Mouse (Mus musculus) ES-Bruce4 (cell line): Measurements from ENCODE around the gene Slc5a5. TPM values are rescaled to one million over a fixed set of nuclear protein-coding genes. Genes with fewer than 3 reads are reported as not detected.

Experiments used
- H3K27ac ChIP-seq: 2 replicates; pipeline ENCODE4 v1.5.1; 2012; ENCODE audit warnings: low read length, inconsistent platforms; ENCODE audit not compliant: insufficient read depth
- H3K27me3 ChIP-seq: 2 replicates; pipeline ENCODE4 v1.6.1; 2012; ENCODE audit warnings: mild to moderate bottlenecking, low read length, inconsistent platforms; ENCODE audit not compliant: control insufficient read depth, poor library complexity, insufficient read depth, severe bottlenecking
- H3K36me3 ChIP-seq: 2 replicates; pipeline ENCODE4 v1.6.1; 2012; ENCODE audit warnings: inconsistent platforms, mild to moderate bottlenecking, low read length, moderate library complexity; ENCODE audit not compliant: control insufficient read depth, poor library complexity, insufficient read depth, severe bottlenecking
- H3K4me1 ChIP-seq: one replicate; pipeline ENCODE4 v1.8.1; 2011; ENCODE audit warnings: low read length; ENCODE audit not compliant: control insufficient read depth, insufficient read depth
- H3K4me3 ChIP-seq: 2 replicates; pipeline ENCODE4 v1.5.1; 2011; ENCODE audit warnings: low read depth, mild to moderate bottlenecking, low read length
- H3K9ac ChIP-seq: 2 replicates; pipeline ENCODE4 v1.6.1; 2012; ENCODE audit warnings: low read depth, mild to moderate bottlenecking, inconsistent platforms; ENCODE audit not compliant: poor library complexity, severe bottlenecking
- H3K9me3 ChIP-seq: replicated peaks from 2 replicates; pipeline ENCODE4 v1.6.1; 2012; ENCODE audit warnings: mild to moderate bottlenecking, low read length, inconsistent platforms; ENCODE audit not compliant: control insufficient read depth, poor library complexity, insufficient read depth, severe bottlenecking
- CTCF ChIP-seq: IDR thresholded peaks from one replicate; pipeline ENCODE4 v1.8.1; 2011; ENCODE audit warnings: low read depth, low read length
- EP300 ChIP-seq: IDR thresholded peaks from 2 replicates; pipeline ENCODE4 v1.6.1; 2011; ENCODE audit warnings: low read depth, low read length; ENCODE audit not compliant: insufficient read depth
- POLR2A ChIP-seq: IDR thresholded peaks from one replicate; pipeline ENCODE4 v1.8.1; 2011; ENCODE audit warnings: low read length; ENCODE audit not compliant: insufficient read depth
- polyA plus RNA-seq: library from polyadenylated mRNA; stranded (reverse); fragments of >200 nt; gene quantifications from 2 replicates; pipeline ENCODE4 v1.2.4, GENCODE M21; 2011; ENCODE audit warnings: low read depth; ENCODE audit not compliant: missing spikeins, insufficient read depth, insufficient read length

The Slc5a5 gene
- polyA plus RNA-seq, 1 experiment, result 13.3 TPM

- Histone ChIP-seq H3K4me3 (peak overlapping the region; percentile 29; the same call in 1 of the 2 replicates), H3K27me3 (peaks cover 3% of the 10 kb centered on the region; the same call in 1 of the 2 replicates), H3K36me3 (no peaks in the 10 kb centered on the region), H3K9me3 (no peaks in the 10 kb centered on the region), H3K9ac (no peak overlapping the region), H3K27ac (no peak overlapping the region), H3K4me1 (peaks cover 7% of the 10 kb centered on the region)
- TF ChIP-seq EP300, result no peak
- no peak for TF ChIP-seq CTCF
- TF ChIP-seq POLR2A, result no peak
Measured at GRCm38 (mm10) chr8:70887669-70888068, 4.9 kb downstream of the Slc5a5 start.

DNA sequence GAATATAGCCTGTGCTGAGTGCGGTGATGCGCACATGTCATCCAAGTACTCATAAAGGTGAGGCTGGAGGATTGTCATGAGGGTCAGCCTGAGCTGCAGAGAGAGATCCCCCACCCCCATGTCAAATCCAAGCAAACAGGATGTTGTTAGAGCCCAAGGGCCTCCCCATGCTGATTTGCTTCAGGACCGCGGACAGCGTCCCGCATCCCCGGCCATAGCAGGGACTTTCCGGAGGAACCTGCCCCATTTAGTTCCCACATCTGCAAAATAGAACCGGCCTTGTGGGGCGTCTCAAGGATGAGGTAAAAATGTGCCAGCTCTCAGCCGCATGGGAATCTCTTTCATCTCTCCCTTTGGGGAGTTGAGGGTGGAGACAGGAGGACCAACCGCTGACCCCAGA is 6.9 kb downstream of the Slc5a5 start:
- TF ChIP-seq POLR2A (no peak), EP300 (peak; percentile 57; the same call in 1 of the 2 replicates)
- H3K36me3 ChIP-seq, result no peaks in the 10 kb centered on the region
- no peak overlapping the region for H3K9ac ChIP-seq
- H3K9me3 ChIP-seq, result no peaks in the 10 kb centered on the region
- peaks cover 7% of the 10 kb centered on the region for H3K4me1 ChIP-seq
- no peaks in the 10 kb centered on the region for H3K27me3 ChIP-seq
- no peak overlapping the region for H3K4me3 ChIP-seq
- H3K27ac ChIP-seq, result no peak overlapping the region

DNA sequence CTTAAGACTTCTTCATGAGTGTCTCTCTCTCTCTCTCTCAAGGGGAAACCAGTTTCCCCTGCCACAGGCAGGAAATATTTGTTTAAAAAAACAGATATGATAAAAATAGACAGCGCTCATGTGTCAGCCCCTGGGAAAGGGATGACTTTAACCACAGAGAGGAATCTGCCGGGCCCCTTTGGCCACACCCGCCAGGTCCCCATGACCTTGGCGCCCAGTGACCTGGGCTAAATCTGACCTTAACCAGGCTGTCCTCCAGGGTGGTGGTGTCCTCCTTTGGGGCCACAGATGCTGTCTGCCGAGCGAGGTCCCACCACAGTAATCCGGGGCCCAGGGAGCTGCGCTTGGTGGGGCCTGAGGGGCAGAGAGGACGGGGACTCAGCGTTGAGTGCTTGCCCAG is 7.9 kb downstream of the Slc5a5 start:
- no peaks in the 10 kb centered on the region for H3K36me3 ChIP-seq
- H3K9me3 ChIP-seq, result no peaks in the 10 kb centered on the region
- no peak overlapping the region for H3K9ac ChIP-seq
- no peak overlapping the region for H3K27ac ChIP-seq
- no peaks in the 10 kb centered on the region for H3K27me3 ChIP-seq
- peaks cover 11% of the 10 kb centered on the region for H3K4me1 ChIP-seq
- TF ChIP-seq POLR2A (no peak), EP300 (no peak), CTCF (no peak)
- no peak overlapping the region for H3K4me3 ChIP-seq

- TF ChIP-seq EP300 (no peak), CTCF (no peak), POLR2A (no peak)
- Histone ChIP-seq H3K4me3 (no peak overlapping the region), H3K9ac (no peak overlapping the region), H3K9me3 (no peaks in the 10 kb centered on the region), H3K27ac (no peak overlapping the region), H3K27me3 (no peaks in the 10 kb centered on the region), H3K36me3 (no peaks in the 10 kb centered on the region), H3K4me1 (peaks cover 16% of the 10 kb centered on the region)
Measured at GRCm38 (mm10) chr8:70884186-70884585, 8.4 kb downstream of the Slc5a5 start.

DNA sequence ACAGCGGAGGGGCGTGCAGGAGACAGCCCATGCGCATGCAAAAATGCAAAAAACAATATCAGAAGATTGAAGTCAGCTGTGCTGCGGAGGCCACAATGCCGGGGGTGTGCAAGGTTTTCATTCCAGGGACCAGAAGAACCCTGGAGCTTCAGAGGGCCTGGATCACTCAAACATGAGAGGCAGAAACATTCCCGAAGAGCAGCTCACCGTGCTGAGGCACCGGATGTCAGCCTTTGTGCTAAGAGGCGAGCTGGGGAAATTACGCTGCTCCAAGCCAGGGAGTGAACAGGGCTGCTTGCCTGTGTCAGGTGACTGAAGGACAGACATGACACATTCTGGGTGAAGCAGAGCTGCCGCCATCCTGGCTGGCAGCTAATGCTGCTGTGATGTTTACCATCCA is 12.0 kb downstream of the Slc5a5 start:
- H3K36me3 ChIP-seq, result no peaks in the 10 kb centered on the region
- peak overlapping the region; percentile 6 for H3K9ac ChIP-seq
- H3K27ac ChIP-seq, result peak overlapping the region; percentile 48
- no peak for TF ChIP-seq CTCF
- H3K4me3 ChIP-seq, result peak overlapping the region; percentile 4
- no peaks in the 10 kb centered on the region for H3K27me3 ChIP-seq
- H3K9me3 ChIP-seq, result no peaks in the 10 kb centered on the region
- H3K4me1 ChIP-seq, result peaks cover 14% of the 10 kb centered on the region

- TF ChIP-seq EP300 (0 out of 2 replicates have a peak, but pooled peaks have one; percentile 12), POLR2A (peak; percentile 5), CTCF (no peak)
- Histone ChIP-seq H3K4me3 (peak overlapping the region; percentile 4), H3K27me3 (no peaks in the 10 kb centered on the region), H3K9me3 (no peaks in the 10 kb centered on the region), H3K36me3 (no peaks in the 10 kb centered on the region), H3K4me1 (peaks cover 14% of the 10 kb centered on the region), H3K27ac (peak overlapping the region; percentile 48), H3K9ac (peak overlapping the region; percentile 6)
Measured at GRCm38 (mm10) chr8:70880126-70880525, 12.4 kb downstream of the Slc5a5 start.
